Mouse (Mus musculus): ENCODE data around the gene Bud31. TPM values are rescaled to one million over a fixed set of nuclear protein-coding genes. Genes with fewer than 3 reads are reported as not detected.
"Not testable (repeated sequence)": the region's sequence is repeated elsewhere in the genome, so short reads cannot be mapped to it uniquely, and the experiment has no call there.

Gene Bud31
- 10 to 100 TPM; 67.8 to 76.8 (median 73.0) TPM for total RNA-seq (2022)

- DNase-seq (ENCODE audit: low spot score in 2 of 2): peak; percentile 91 to 96
Measured at GRCm38 (mm10) chr5:145139571-145140519, at the start of gene Bud31, which contains the start of gene Pdap1. Gene Bud31, plus strand, starts transcription at chr5:145140362. Gene Pdap1, minus strand, starts transcription at chr5:145140238.

- no peak for DNase-seq (ENCODE audit: low spot score in 2 of 2)
Measured at GRCm38 (mm10) chr5:145096195-145096594, 44.0 kb upstream of the Bud31 start.

- no peak for DNase-seq (ENCODE audit: low spot score in 2 of 2)
Measured at GRCm38 (mm10) chr5:145098340-145098821, 41.8 kb upstream of the Bud31 start.

- no peak for DNase-seq (ENCODE audit: low spot score in 2 of 2)
Measured at GRCm38 (mm10) chr5:145100960-145101359, 39.2 kb upstream of the Bud31 start.

GRCm38 (mm10) chr5:145101451-145101850 lies 38.7 kb upstream of the Bud31 start:
- not testable (repeated sequence) for DNase-seq (ENCODE audit: low spot score in 2 of 2)

GRCm38 (mm10) chr5:145102706-145103105 lies 37.5 kb upstream of the Bud31 start:
- no peak for DNase-seq (ENCODE audit: low spot score in 2 of 2)

- DNase-seq (ENCODE audit: low spot score in 2 of 2): peak; percentile 59 to 71
Measured at GRCm38 (mm10) chr5:145104328-145104727, 35.8 kb upstream of the Bud31 start.

GRCm38 (mm10) chr5:145105694-145106275 lies 34.4 kb upstream of the Bud31 start:
- no peak for DNase-seq (ENCODE audit: low spot score in 2 of 2)

GRCm38 (mm10) chr5:145110401-145110800 lies 29.8 kb upstream of the Bud31 start:
- no peak for DNase-seq (ENCODE audit: low spot score in 2 of 2)

- DNase-seq (ENCODE audit: low spot score in 2 of 2): no peak
Measured at GRCm38 (mm10) chr5:145112566-145112965, 27.6 kb upstream of the Bud31 start.

GRCm38 (mm10) chr5:145113416-145113815 lies 26.7 kb upstream of the Bud31 start:
- DNase-seq (ENCODE audit: low spot score in 2 of 2): no peak

- no peak for DNase-seq (ENCODE audit: low spot score in 2 of 2)
Measured at GRCm38 (mm10) chr5:145114071-145114605, 26.0 kb upstream of the Bud31 start, which contains the start of gene Arpc1b. Gene Arpc1b, plus strand, starts transcription at chr5:145114215.

GRCm38 (mm10) chr5:145114606-145115473 lies 25.3 kb upstream of the Bud31 start:
- no peak for DNase-seq (ENCODE audit: low spot score in 2 of 2)

GRCm38 (mm10) chr5:145115736-145116135 lies 24.4 kb upstream of the Bud31 start:
- no peak for DNase-seq (ENCODE audit: low spot score in 2 of 2)

GRCm38 (mm10) chr5:145116316-145116715 lies 23.8 kb upstream of the Bud31 start:
- DNase-seq (ENCODE audit: low spot score in 2 of 2): no peak

GRCm38 (mm10) chr5:145116916-145117315 lies 23.2 kb upstream of the Bud31 start:
- DNase-seq (ENCODE audit: low spot score in 2 of 2): peak in 1 of 2 experiments; percentile 55

- no peak for DNase-seq (ENCODE audit: low spot score in 2 of 2)
Measured at GRCm38 (mm10) chr5:145118005-145118404, 22.2 kb upstream of the Bud31 start.

- no peak for DNase-seq (ENCODE audit: low spot score in 2 of 2)
Measured at GRCm38 (mm10) chr5:145118461-145118860, 21.7 kb upstream of the Bud31 start.

- no peak for DNase-seq (ENCODE audit: low spot score in 2 of 2)
Measured at GRCm38 (mm10) chr5:145119385-145119784, 20.8 kb upstream of the Bud31 start.

GRCm38 (mm10) chr5:145120921-145121320 lies 19.2 kb upstream of the Bud31 start:
- no peak for DNase-seq (ENCODE audit: low spot score in 2 of 2)

GRCm38 (mm10) chr5:145123396-145123795 lies 16.8 kb upstream of the Bud31 start:
- DNase-seq (ENCODE audit: low spot score in 2 of 2): no peak

Data from layer of hippocampus, adult 8-10 months (tissue).